In genomic region chr4:100616916-100617488, GRCm38 (mm10) we compare ENCODE assay signal across 22 mouse cellular contexts.
DNase-seq lines count a peak whose midpoint lies in the region; ATAC-seq lines count a peak whose summit lies in the region.
"Had no signal": no experiment of that assay in that cellular context is flagged by ENCODE, and none has a peak within 500 bp of the region (broad histone marks: within the 10 kb centered on the region; RNA-seq: fewer than 3 reads in every experiment).

No protein-coding gene starts in this region.

- no peak overlapping the region for H3K4me3 ChIP-seq in hindbrain, embryonic 13.5 days
- no peak overlapping the region for H3K4me3 ChIP-seq in hindbrain, embryonic 11.5 days (ENCODE audit: low read depth, low read length)
- no peak overlapping the region for H3K4me3 ChIP-seq in embryonic facial prominence, embryonic 10.5 days
- no peak overlapping the region for H3K4me3 ChIP-seq in embryonic facial prominence, embryonic 12.5 days
- H3K4me3 ChIP-seq in midbrain, embryonic 16.5 days (ENCODE audit: low read depth, low read length), result no peak overlapping the region
- H3K4me3 ChIP-seq: heart, embryonic 13.5 days; intestine, embryonic 15.5 days; limb, embryonic 13.5 days; liver, embryonic 13.5 days; lung, embryonic 15.5 days; midbrain, embryonic 12.5 days had no signal

- peaks cover 11% of the 10 kb centered on the region for H3K4me1 ChIP-seq in hindbrain, embryonic 13.5 days (replicated peaks)
- H3K4me1 ChIP-seq in hindbrain, embryonic 11.5 days (replicated peaks; ENCODE audit: control insufficient read depth, insufficient read depth, low read length), result no peaks in the 10 kb centered on the region
- H3K4me1 ChIP-seq in embryonic facial prominence, embryonic 10.5 days, result peaks cover 6% of the 10 kb centered on the region
- H3K4me1 ChIP-seq in embryonic facial prominence, embryonic 12.5 days, result peaks cover 7% of the 10 kb centered on the region
- peaks cover 2% of the 10 kb centered on the region; the same call in 1 of the 2 replicates for H3K4me1 ChIP-seq in midbrain, embryonic 16.5 days (ENCODE audit: control insufficient read depth, insufficient read depth, low read length)
- H3K4me1 ChIP-seq: heart, embryonic 13.5 days; intestine, embryonic 15.5 days; liver, embryonic 13.5 days; lung, embryonic 15.5 days; midbrain, embryonic 12.5 days had no signal

- peak overlapping the region; percentile 76 for H3K27ac ChIP-seq in hindbrain, embryonic 13.5 days
- H3K27ac ChIP-seq in hindbrain, embryonic 11.5 days (ENCODE audit: low read depth, low read length), result no peak overlapping the region
- H3K27ac ChIP-seq in embryonic facial prominence, embryonic 10.5 days (replicated peaks), result peak overlapping the region; percentile 68
- 0 out of 2 replicates have a peak overlapping the region, but pooled peaks have one; percentile 13 for H3K27ac ChIP-seq in embryonic facial prominence, embryonic 12.5 days
- peak overlapping the region; percentile 31; the same call in 1 of the 2 replicates for H3K27ac ChIP-seq in midbrain, embryonic 16.5 days (ENCODE audit: low read length)
- H3K27ac ChIP-seq: heart, embryonic 13.5 days; intestine, embryonic 15.5 days; limb, embryonic 13.5 days; liver, embryonic 13.5 days; lung, embryonic 15.5 days; macrophage; midbrain, embryonic 12.5 days had no signal

- peak; percentile 63; the same call in 1 of the 2 replicates for ATAC-seq in hindbrain, embryonic 13.5 days (ENCODE audit: low FRiP score)
- ATAC-seq in hindbrain, embryonic 11.5 days (ENCODE audit: low FRiP score), result no peak
- ATAC-seq in embryonic facial prominence, embryonic 12.5 days (ENCODE audit: insufficient number of reproducible peaks, insufficient read depth, low FRiP score, low TSS enrichment), result no peak
- peak; percentile 51 for ATAC-seq in midbrain, embryonic 16.5 days
- ATAC-seq: intestine, embryonic 15.5 days had no signal

- no peaks in the 10 kb centered on the region for H3K27me3 ChIP-seq in hindbrain, embryonic 13.5 days
- H3K27me3 ChIP-seq in hindbrain, embryonic 11.5 days (ENCODE audit: control insufficient read depth, insufficient read depth, low read length), result no peaks in the 10 kb centered on the region
- no peaks in the 10 kb centered on the region for H3K27me3 ChIP-seq in embryonic facial prominence, embryonic 10.5 days (replicated peaks; ENCODE audit: low read depth, poor library complexity, severe bottlenecking)
- no peaks in the 10 kb centered on the region for H3K27me3 ChIP-seq in embryonic facial prominence, embryonic 12.5 days
- no peaks in the 10 kb centered on the region for H3K27me3 ChIP-seq in midbrain, embryonic 16.5 days (ENCODE audit: control insufficient read depth, insufficient read depth, low read depth, low read length)
- H3K27me3 ChIP-seq: heart, embryonic 13.5 days; intestine, embryonic 15.5 days; liver, embryonic 13.5 days; lung, embryonic 15.5 days; midbrain, embryonic 12.5 days had no signal

- WGBS in hindbrain, embryonic 13.5 days, result 62% methylated on average over 11 of the region's 11 CpGs
- WGBS in hindbrain, embryonic 11.5 days, result 81% methylated on average over 11 of the region's 11 CpGs
- WGBS in embryonic facial prominence, embryonic 10.5 days, result 77% methylated on average over 11 of the region's 11 CpGs
- 63% methylated on average over 11 of the region's 11 CpGs for WGBS in embryonic facial prominence, embryonic 12.5 days
- 62% methylated on average over 11 of the region's 11 CpGs for WGBS in midbrain, embryonic 16.5 days

- H3K4me2 ChIP-seq in hindbrain, embryonic 13.5 days, result peak overlapping the region; percentile 21; the same call in 1 of the 2 replicates
- no peak overlapping the region for H3K4me2 ChIP-seq in hindbrain, embryonic 11.5 days (replicated peaks; ENCODE audit: low read depth, low read length)
- no peak overlapping the region for H3K4me2 ChIP-seq in embryonic facial prominence, embryonic 12.5 days (replicated peaks)
- no peak overlapping the region for H3K4me2 ChIP-seq in midbrain, embryonic 16.5 days (ENCODE audit: low read length)
- H3K4me2 ChIP-seq: heart, embryonic 13.5 days; intestine, embryonic 15.5 days; limb, embryonic 13.5 days; liver, embryonic 13.5 days; lung, embryonic 15.5 days; midbrain, embryonic 12.5 days had no signal

- no peak overlapping the region for H3K9ac ChIP-seq in hindbrain, embryonic 13.5 days
- no peak overlapping the region for H3K9ac ChIP-seq in hindbrain, embryonic 11.5 days (ENCODE audit: low read depth, low read length)
- H3K9ac ChIP-seq in embryonic facial prominence, embryonic 12.5 days, result no peak overlapping the region
- no peak overlapping the region for H3K9ac ChIP-seq in midbrain, embryonic 16.5 days (ENCODE audit: low read depth, low read length)
- H3K9ac ChIP-seq: heart, embryonic 13.5 days; intestine, embryonic 15.5 days; limb, embryonic 13.5 days; liver, embryonic 13.5 days; lung, embryonic 15.5 days; midbrain, embryonic 12.5 days had no signal

- DNase-seq in hindbrain, embryonic 11.5 days (ENCODE audit: low spot score), result no peak
- DNase-seq in embryonic facial prominence, embryonic 10.5 days (ENCODE audit: low spot score), result no peak
- no peak for DNase-seq in gastrocnemius, adult 8-10 months (ENCODE audit: low spot score in 2 of 2)
- no peak for DNase-seq in adrenal gland, adult 18-20 months (ENCODE audit: low spot score in 2 of 2)
- DNase-seq: adrenal gland, adult 8-10 months; cerebellum, postnatal 10 days; heart, postnatal 36 days; kidney, postnatal 4 days; layer of hippocampus, adult 9-11 months; liver, embryonic 13.5 days; right cerebral cortex, postnatal 14 days; spleen, adult 18-20 months; thymus, postnatal 4 days had no signal

- no peaks in the 10 kb centered on the region for H3K36me3 ChIP-seq in hindbrain, embryonic 13.5 days
- no peaks in the 10 kb centered on the region for H3K36me3 ChIP-seq in hindbrain, embryonic 11.5 days (ENCODE audit: control insufficient read depth, insufficient read depth, low read length)
- H3K36me3 ChIP-seq in embryonic facial prominence, embryonic 10.5 days (replicated peaks), result no peaks in the 10 kb centered on the region
- no peaks in the 10 kb centered on the region for H3K36me3 ChIP-seq in embryonic facial prominence, embryonic 12.5 days
- H3K36me3 ChIP-seq in midbrain, embryonic 16.5 days (ENCODE audit: control insufficient read depth, insufficient read depth, low read length), result no peaks in the 10 kb centered on the region
- H3K36me3 ChIP-seq: heart, embryonic 13.5 days; intestine, embryonic 15.5 days; limb, embryonic 13.5 days; liver, embryonic 13.5 days; lung, embryonic 15.5 days; midbrain, embryonic 12.5 days had no signal

- H3K9me3 ChIP-seq in hindbrain, embryonic 13.5 days, result no peaks in the 10 kb centered on the region
- no peaks in the 10 kb centered on the region for H3K9me3 ChIP-seq in hindbrain, embryonic 11.5 days (ENCODE audit: control insufficient read depth, low read length)
- no peaks in the 10 kb centered on the region for H3K9me3 ChIP-seq in embryonic facial prominence, embryonic 10.5 days
- no peaks in the 10 kb centered on the region for H3K9me3 ChIP-seq in embryonic facial prominence, embryonic 12.5 days
- H3K9me3 ChIP-seq in midbrain, embryonic 16.5 days (replicated peaks; ENCODE audit: control insufficient read depth, low read length, poor library complexity, severe bottlenecking), result no peaks in the 10 kb centered on the region
- H3K9me3 ChIP-seq: heart, embryonic 13.5 days; intestine, embryonic 15.5 days; limb, embryonic 13.5 days; liver, embryonic 13.5 days; lung, embryonic 15.5 days; midbrain, embryonic 12.5 days had no signal

Comparison
In these comparisons a context has a peak if more than half of its experiments do, and no peak if none do; other contexts are left out.
1. ATAC-seq: peak in hindbrain, embryonic 13.5 days (single experiment) and midbrain, embryonic 16.5 days (single experiment); none in hindbrain, embryonic 11.5 days (single experiment) and embryonic facial prominence, embryonic 12.5 days (single experiment).